Comparison of ENCODE assay signal across 17 mouse cellular contexts in genomic region chr8:121454737-121455136, GRCm38 (mm10).
DNase-seq lines count a peak whose midpoint lies in the region.
"Had no signal": no experiment of that assay in that cellular context is flagged by ENCODE, and none has a peak within 500 bp of the region (broad histone marks: within the 10 kb centered on the region; RNA-seq: fewer than 3 reads in every experiment).

No protein-coding gene starts in this region.

- intact Hi-C loops in gastrocnemius, postnatal 14 days (cut with DNase I; ENCODE audit: low total_unique reads) = no loop called here

- DNase-seq in gastrocnemius, postnatal 14 days = peak; percentile 14
- no peak for DNase-seq in gastrocnemius, adult 8-10 months (ENCODE audit: low spot score in 2 of 2)
- peak; percentile 66 for DNase-seq in kidney, postnatal 10 days
- no peak for DNase-seq in kidney, adult 11 months
- peak; percentile 53 for DNase-seq in retina, postnatal 1 day
- no peak for DNase-seq in retina, embryonic 14.5 days (ENCODE audit: low spot score)
- no peak for DNase-seq in embryo, embryonic 10.5 days (ENCODE audit: low spot score)
- DNase-seq: adrenal gland, postnatal 10 days; adrenal gland, postnatal 36 days; B cell, adult 2 months; cerebellum, adult 18-20 months; cerebellum, adult 9-10 months; cerebellum, postnatal 14 days; forebrain, postnatal 0 days; gastrocnemius, postnatal 10 days; heart, postnatal 14 days; heart, postnatal 4 days had no signal

Comparison
In these comparisons a context has a peak if more than half of its experiments do, and no peak if none do; other contexts are left out.
1. DNase-seq: peak in gastrocnemius, postnatal 14 days (single experiment), kidney, postnatal 10 days (single experiment) and retina, postnatal 1 day (single experiment); none in gastrocnemius, adult 8-10 months (0 of 2), kidney, adult 11 months (single experiment), retina, embryonic 14.5 days (single experiment) and embryo, embryonic 10.5 days (single experiment).